Mouse (Mus musculus): ENCODE results near the gene Myo18a. TPM values are rescaled to one million over a fixed set of nuclear protein-coding genes. Genes with fewer than 3 reads are reported as not detected.
"Not testable (repeated sequence)": the region's sequence is repeated elsewhere in the genome, so short reads cannot be mapped to it uniquely, and the experiment has no call there.

Gene Myo18a
- polyA plus RNA-seq, 1 experiment from 2014 or later = 38.7 TPM

- no peaks in the 10 kb centered on the region for H3K4me1 ChIP-seq (replicated peaks; ENCODE audit: control insufficient read depth, insufficient read depth)
- no peak overlapping the region for H3K4me2 ChIP-seq (replicated peaks; ENCODE audit: low read depth)
- DNase-seq (ENCODE audit: low spot score) (no peak), ATAC-seq (ENCODE audit: low FRiP score, low TSS enrichment) (no peak)
- H3K36me3 ChIP-seq (ENCODE audit: control insufficient read depth, insufficient read depth, low read length) = no peaks in the 10 kb centered on the region
- no peak overlapping the region for H3K4me3 ChIP-seq (ENCODE audit: low read depth, low read length)
- H3K9me3 ChIP-seq (ENCODE audit: control insufficient read depth, low read length) = no peaks in the 10 kb centered on the region
- no peak overlapping the region for H3K27ac ChIP-seq (replicated peaks)
- WGBS = 61% methylated on average over 2 of the region's 2 CpGs
- no peak for TF ChIP-seq EP300 (optimal IDR thresholded peaks at IDR 0.05)
- TF ChIP-seq CTCF (IDR thresholded peaks at IDR 0.05; ENCODE audit: low read depth) = no peak
- no peak overlapping the region for H3K9ac ChIP-seq (ENCODE audit: low read length)
- H3K27me3 ChIP-seq (ENCODE audit: control insufficient read depth, insufficient read depth, low read length) = no peaks in the 10 kb centered on the region
Measured at GRCm38 (mm10) chr11:77728587-77728986, 34.5 kb upstream of the Myo18a start.

GRCm38 (mm10) chr11:77737289-77737688 is 25.8 kb upstream of the Myo18a start:
- ATAC-seq (ENCODE audit: low FRiP score, low TSS enrichment) = no peak
- no peaks in the 10 kb centered on the region for H3K36me3 ChIP-seq (ENCODE audit: control insufficient read depth, insufficient read depth, low read length)
- DNase-seq (ENCODE audit: low spot score) = peak; percentile 84
- 2% methylated on average over 6 of the region's 6 CpGs for WGBS
- H3K4me3 ChIP-seq (ENCODE audit: low read depth, low read length) = no peak overlapping the region
- H3K27ac ChIP-seq (replicated peaks) = no peak overlapping the region
- H3K4me2 ChIP-seq (replicated peaks; ENCODE audit: low read depth) = no peak overlapping the region
- H3K27me3 ChIP-seq (ENCODE audit: control insufficient read depth, insufficient read depth, low read length) = no peaks in the 10 kb centered on the region
- H3K9ac ChIP-seq (ENCODE audit: low read length) = no peak overlapping the region
- no peaks in the 10 kb centered on the region for H3K9me3 ChIP-seq (ENCODE audit: control insufficient read depth, low read length)
- H3K4me1 ChIP-seq (replicated peaks; ENCODE audit: control insufficient read depth, insufficient read depth) = no peaks in the 10 kb centered on the region
- TF ChIP-seq CTCF (IDR thresholded peaks at IDR 0.05; ENCODE audit: low read depth) = peak; percentile 95
- no peak for TF ChIP-seq EP300 (optimal IDR thresholded peaks at IDR 0.05)

GRCm38 (mm10) chr11:77738555-77738954 is 24.5 kb upstream of the Myo18a start:
- H3K9ac ChIP-seq (ENCODE audit: low read length) = no peak overlapping the region
- ATAC-seq (ENCODE audit: low FRiP score, low TSS enrichment) (no peak), DNase-seq (ENCODE audit: low spot score) (no peak)
- TF ChIP-seq CTCF (IDR thresholded peaks at IDR 0.05; ENCODE audit: low read depth) = no peak
- no peak for TF ChIP-seq EP300 (optimal IDR thresholded peaks at IDR 0.05)
- no peak overlapping the region for H3K27ac ChIP-seq (replicated peaks)
- H3K9me3 ChIP-seq (ENCODE audit: control insufficient read depth, low read length) = no peaks in the 10 kb centered on the region
- H3K4me3 ChIP-seq (ENCODE audit: low read depth, low read length) = no peak overlapping the region
- H3K27me3 ChIP-seq (ENCODE audit: control insufficient read depth, insufficient read depth, low read length) = no peaks in the 10 kb centered on the region
- H3K4me2 ChIP-seq (replicated peaks; ENCODE audit: low read depth) = no peak overlapping the region
- no peaks in the 10 kb centered on the region for H3K4me1 ChIP-seq (replicated peaks; ENCODE audit: control insufficient read depth, insufficient read depth)
- WGBS = 49% methylated on average over 7 of the region's 7 CpGs
- H3K36me3 ChIP-seq (ENCODE audit: control insufficient read depth, insufficient read depth, low read length) = no peaks in the 10 kb centered on the region

GRCm38 (mm10) chr11:77743966-77744365 is 19.1 kb upstream of the Myo18a start:
- no peaks in the 10 kb centered on the region for H3K9me3 ChIP-seq (ENCODE audit: control insufficient read depth, low read length)
- no peaks in the 10 kb centered on the region for H3K4me1 ChIP-seq (replicated peaks; ENCODE audit: control insufficient read depth, insufficient read depth)
- no peaks in the 10 kb centered on the region for H3K36me3 ChIP-seq (ENCODE audit: control insufficient read depth, insufficient read depth, low read length)
- no peak overlapping the region for H3K9ac ChIP-seq (ENCODE audit: low read length)
- peak; percentile 66 for DNase-seq (ENCODE audit: low spot score)
- 24% methylated on average over 6 of the region's 6 CpGs for WGBS
- TF ChIP-seq CTCF (IDR thresholded peaks at IDR 0.05; ENCODE audit: low read depth) = peak; percentile 65
- TF ChIP-seq EP300 (optimal IDR thresholded peaks at IDR 0.05) = no peak
- H3K27ac ChIP-seq (replicated peaks) = no peak overlapping the region
- no peaks in the 10 kb centered on the region for H3K27me3 ChIP-seq (ENCODE audit: control insufficient read depth, insufficient read depth, low read length)
- no peak overlapping the region for H3K4me3 ChIP-seq (ENCODE audit: low read depth, low read length)
- no peak overlapping the region for H3K4me2 ChIP-seq (replicated peaks; ENCODE audit: low read depth)
- peak; percentile 47; the same call in 1 of the 2 replicates for ATAC-seq (ENCODE audit: low FRiP score, low TSS enrichment)

GRCm38 (mm10) chr11:77746652-77747051 is 16.4 kb upstream of the Myo18a start:
- TF ChIP-seq CTCF (IDR thresholded peaks at IDR 0.05; ENCODE audit: low read depth) (no peak), EP300 (optimal IDR thresholded peaks at IDR 0.05) (no peak)

GRCm38 (mm10) chr11:77747103-77747502 is 15.9 kb upstream of the Myo18a start:
- not testable (repeated sequence) for H3K27me3 ChIP-seq (ENCODE audit: control insufficient read depth, insufficient read depth, low read length); H3K4me2 ChIP-seq (replicated peaks; ENCODE audit: low read depth); H3K9ac ChIP-seq (ENCODE audit: low read length); H3K4me1 ChIP-seq (replicated peaks; ENCODE audit: control insufficient read depth, insufficient read depth); H3K27ac ChIP-seq (replicated peaks); DNase-seq (ENCODE audit: low spot score); H3K4me3 ChIP-seq (ENCODE audit: low read depth, low read length); H3K9me3 ChIP-seq (ENCODE audit: control insufficient read depth, low read length); H3K36me3 ChIP-seq (ENCODE audit: control insufficient read depth, insufficient read depth, low read length); ATAC-seq (ENCODE audit: low FRiP score, low TSS enrichment)
- 94% methylated on average over 13 of the region's 15 CpGs for WGBS

More at GRCm38 (mm10) chr11:77746652-77747051, 16.4 kb upstream of the Myo18a start:
- H3K4me3 ChIP-seq (ENCODE audit: low read depth, low read length) = no peak overlapping the region
- H3K9ac ChIP-seq (ENCODE audit: low read length) = no peak overlapping the region
- H3K9me3 ChIP-seq (ENCODE audit: control insufficient read depth, low read length) = no peaks in the 10 kb centered on the region
- DNase-seq (ENCODE audit: low spot score) (no peak), ATAC-seq (ENCODE audit: low FRiP score, low TSS enrichment) (no peak)
- H3K27ac ChIP-seq (replicated peaks) = no peak overlapping the region
- H3K27me3 ChIP-seq (ENCODE audit: control insufficient read depth, insufficient read depth, low read length) = no peaks in the 10 kb centered on the region
- no peaks in the 10 kb centered on the region for H3K4me1 ChIP-seq (replicated peaks; ENCODE audit: control insufficient read depth, insufficient read depth)
- H3K36me3 ChIP-seq (ENCODE audit: control insufficient read depth, insufficient read depth, low read length) = no peaks in the 10 kb centered on the region
- no peak overlapping the region for H3K4me2 ChIP-seq (replicated peaks; ENCODE audit: low read depth)
- 71% methylated on average over 4 of the region's 4 CpGs for WGBS
